Mouse (Mus musculus): Measurements from ENCODE around the gene Alpl.

- TF ChIP-seq CTCF (IDR thresholded peaks at IDR 0.05; ENCODE audit: control insufficient read depth, insufficient read depth, insufficient replicate concordance, low read depth, low read length), result no peak
- TF ChIP-seq POLR2A (IDR thresholded peaks at IDR 0.05; ENCODE audit: control insufficient read depth, low read depth, low read length), result no peak
Observed at GRCm38 (mm10) chr4:137724212-137724611, 72.0 kb downstream of the Alpl start.

Measured in testis, adult 2 months (tissue).